18 mouse cellular contexts compared by ENCODE assay signal in genomic region chr3:18713986-18714385, GRCm38 (mm10).
DNase-seq lines count a peak whose midpoint lies in the region; ATAC-seq and TF ChIP-seq lines count a peak whose summit lies in the region.
"Had no signal": no experiment of that assay in that cellular context is flagged by ENCODE, and none has a peak within 500 bp of the region (broad histone marks: within the 10 kb centered on the region; RNA-seq: fewer than 3 reads in every experiment).

No protein-coding gene starts in this region.

- no peaks in the 10 kb centered on the region for H3K4me1 ChIP-seq in forebrain, embryonic 14.5 days (ENCODE audit: control insufficient read depth, insufficient read depth, low read length)
- no peaks in the 10 kb centered on the region for H3K4me1 ChIP-seq in forebrain, embryonic 10.5 days
- H3K4me1 ChIP-seq in neural tube, embryonic 14.5 days (ENCODE audit: control insufficient read depth, insufficient read depth, low read length) = no peaks in the 10 kb centered on the region
- H3K4me1 ChIP-seq in midbrain, embryonic 16.5 days (ENCODE audit: control insufficient read depth, insufficient read depth, low read length) = no peaks in the 10 kb centered on the region
- H3K4me1 ChIP-seq: heart, embryonic 15.5 days; hindbrain, embryonic 13.5 days had no signal

- H3K27me3 ChIP-seq in forebrain, embryonic 14.5 days (replicated peaks; ENCODE audit: control insufficient read depth, insufficient read depth, low read length) = no peaks in the 10 kb centered on the region
- H3K27me3 ChIP-seq in forebrain, embryonic 10.5 days (ENCODE audit: poor library complexity, severe bottlenecking) = no peaks in the 10 kb centered on the region
- no peaks in the 10 kb centered on the region for H3K27me3 ChIP-seq in neural tube, embryonic 14.5 days (ENCODE audit: control insufficient read depth, insufficient read depth, low read length)
- no peaks in the 10 kb centered on the region for H3K27me3 ChIP-seq in midbrain, embryonic 16.5 days (ENCODE audit: control insufficient read depth, insufficient read depth, low read depth, low read length)
- H3K27me3 ChIP-seq: heart, embryonic 15.5 days; hindbrain, embryonic 13.5 days had no signal

- no peaks in the 10 kb centered on the region for H3K36me3 ChIP-seq in forebrain, embryonic 14.5 days (ENCODE audit: control insufficient read depth, insufficient read depth, low read length)
- H3K36me3 ChIP-seq in forebrain, embryonic 10.5 days (replicated peaks) = no peaks in the 10 kb centered on the region
- no peaks in the 10 kb centered on the region for H3K36me3 ChIP-seq in neural tube, embryonic 14.5 days (ENCODE audit: control insufficient read depth, insufficient read depth, low read length)
- H3K36me3 ChIP-seq in midbrain, embryonic 16.5 days (ENCODE audit: control insufficient read depth, insufficient read depth, low read length) = no peaks in the 10 kb centered on the region
- H3K36me3 ChIP-seq: embryonic facial prominence, embryonic 10.5 days; heart, embryonic 15.5 days; hindbrain, embryonic 13.5 days had no signal

- H3K9me3 ChIP-seq in forebrain, embryonic 14.5 days (replicated peaks; ENCODE audit: control insufficient read depth, low read length) = no peaks in the 10 kb centered on the region
- H3K9me3 ChIP-seq in forebrain, embryonic 10.5 days = no peaks in the 10 kb centered on the region
- H3K9me3 ChIP-seq in neural tube, embryonic 14.5 days (ENCODE audit: control insufficient read depth, low read length) = no peaks in the 10 kb centered on the region
- no peaks in the 10 kb centered on the region for H3K9me3 ChIP-seq in midbrain, embryonic 16.5 days (replicated peaks; ENCODE audit: control insufficient read depth, low read length, poor library complexity, severe bottlenecking)
- H3K9me3 ChIP-seq: embryonic facial prominence, embryonic 10.5 days; heart, embryonic 15.5 days; hindbrain, embryonic 13.5 days had no signal

- peak; percentile 61 for ATAC-seq in forebrain, embryonic 14.5 days
- peak; percentile 73 for ATAC-seq in neural tube, embryonic 14.5 days (ENCODE audit: low read depth)
- no peak for ATAC-seq in midbrain, embryonic 16.5 days
- ATAC-seq: hindbrain, postnatal 0 days had no signal

- TF ChIP-seq CTCF in brain, embryonic 14.5 days (IDR thresholded peaks at IDR 0.05; ENCODE audit: borderline replicate concordance, extremely low read depth, insufficient read depth, insufficient read length) = no peak

- H3K27ac ChIP-seq in forebrain, embryonic 14.5 days (ENCODE audit: low read depth, low read length) = no peak overlapping the region
- no peak overlapping the region for H3K27ac ChIP-seq in forebrain, embryonic 10.5 days
- H3K27ac ChIP-seq in neural tube, embryonic 14.5 days (ENCODE audit: low read depth, low read length) = no peak overlapping the region
- H3K27ac ChIP-seq in midbrain, embryonic 16.5 days (ENCODE audit: low read length) = no peak overlapping the region
- H3K27ac ChIP-seq: embryonic facial prominence, embryonic 10.5 days; heart, adult 2 months; heart, embryonic 15.5 days; hindbrain, embryonic 13.5 days; hindbrain, postnatal 0 days had no signal

- H3K9ac ChIP-seq in forebrain, embryonic 14.5 days (ENCODE audit: low read length) = no peak overlapping the region
- H3K9ac ChIP-seq in neural tube, embryonic 14.5 days (replicated peaks; ENCODE audit: low read depth, low read length) = no peak overlapping the region
- no peak overlapping the region for H3K9ac ChIP-seq in midbrain, embryonic 16.5 days (ENCODE audit: low read depth, low read length)
- H3K9ac ChIP-seq: heart, embryonic 15.5 days; hindbrain, embryonic 13.5 days had no signal

- H3K4me3 ChIP-seq in forebrain, embryonic 14.5 days (ENCODE audit: low read depth, low read length) = no peak overlapping the region
- H3K4me3 ChIP-seq in forebrain, embryonic 10.5 days = no peak overlapping the region
- no peak overlapping the region for H3K4me3 ChIP-seq in neural tube, embryonic 14.5 days (ENCODE audit: low read depth, low read length)
- H3K4me3 ChIP-seq in midbrain, embryonic 16.5 days (ENCODE audit: low read depth, low read length) = no peak overlapping the region
- H3K4me3 ChIP-seq: embryonic facial prominence, embryonic 10.5 days; heart, adult 2 months; heart, embryonic 15.5 days; hindbrain, embryonic 13.5 days had no signal

- DNase-seq in forebrain, embryonic 14.5 days (ENCODE audit: low spot score) = peak; percentile 79
- DNase-seq in forebrain, embryonic 10.5 days (ENCODE audit: extremely low spot score, low spot score) = no peak
- DNase-seq in layer of hippocampus, adult 9-10 months (ENCODE audit: low spot score) = peak; percentile 45
- DNase-seq in layer of hippocampus, postnatal 25 days (ENCODE audit: extremely low spot score in 1 of 2, low spot score in 1 of 2) = no peak
- DNase-seq in brain, embryonic 14.5 days (ENCODE audit: low read depth) = peak; percentile 84
- no peak for DNase-seq in kidney, postnatal 4 days
- DNase-seq: adrenal gland, postnatal 10 days; cerebellum, adult 18-20 months; gastrocnemius, postnatal 14 days; heart, adult 2 months; heart, postnatal 14 days had no signal

- H3K4me2 ChIP-seq in forebrain, embryonic 14.5 days (ENCODE audit: low read length) = no peak overlapping the region
- no peak overlapping the region for H3K4me2 ChIP-seq in neural tube, embryonic 14.5 days (ENCODE audit: low read depth, low read length)
- H3K4me2 ChIP-seq in midbrain, embryonic 16.5 days (ENCODE audit: low read length) = no peak overlapping the region
- H3K4me2 ChIP-seq: heart, embryonic 11.5 days; heart, embryonic 15.5 days; hindbrain, embryonic 13.5 days had no signal

- no peak for TF ChIP-seq POLR2A in brain, embryonic 14.5 days (IDR thresholded peaks at IDR 0.05; ENCODE audit: borderline replicate concordance, extremely low read depth, insufficient read depth, insufficient read length, poor library complexity, severe bottlenecking)

- 73% methylated on average over 7 of the region's 7 CpGs for WGBS in forebrain, embryonic 14.5 days
- WGBS in forebrain, embryonic 10.5 days = 94% methylated on average over 7 of the region's 7 CpGs
- WGBS in neural tube, embryonic 14.5 days = 60% methylated on average over 7 of the region's 7 CpGs
- 92% methylated on average over 7 of the region's 7 CpGs for WGBS in midbrain, embryonic 16.5 days

Comparison
In these comparisons a context has a peak if more than half of its experiments do, and no peak if none do; other contexts are left out.
1. DNase-seq: peak in forebrain, embryonic 14.5 days (single experiment), layer of hippocampus, adult 9-10 months (single experiment) and brain, embryonic 14.5 days (single experiment); none in forebrain, embryonic 10.5 days (single experiment), layer of hippocampus, postnatal 25 days (0 of 2) and kidney, postnatal 4 days (0 of 2).